8 mouse cellular contexts compared by ENCODE assay signal in the genomic region with DNA sequence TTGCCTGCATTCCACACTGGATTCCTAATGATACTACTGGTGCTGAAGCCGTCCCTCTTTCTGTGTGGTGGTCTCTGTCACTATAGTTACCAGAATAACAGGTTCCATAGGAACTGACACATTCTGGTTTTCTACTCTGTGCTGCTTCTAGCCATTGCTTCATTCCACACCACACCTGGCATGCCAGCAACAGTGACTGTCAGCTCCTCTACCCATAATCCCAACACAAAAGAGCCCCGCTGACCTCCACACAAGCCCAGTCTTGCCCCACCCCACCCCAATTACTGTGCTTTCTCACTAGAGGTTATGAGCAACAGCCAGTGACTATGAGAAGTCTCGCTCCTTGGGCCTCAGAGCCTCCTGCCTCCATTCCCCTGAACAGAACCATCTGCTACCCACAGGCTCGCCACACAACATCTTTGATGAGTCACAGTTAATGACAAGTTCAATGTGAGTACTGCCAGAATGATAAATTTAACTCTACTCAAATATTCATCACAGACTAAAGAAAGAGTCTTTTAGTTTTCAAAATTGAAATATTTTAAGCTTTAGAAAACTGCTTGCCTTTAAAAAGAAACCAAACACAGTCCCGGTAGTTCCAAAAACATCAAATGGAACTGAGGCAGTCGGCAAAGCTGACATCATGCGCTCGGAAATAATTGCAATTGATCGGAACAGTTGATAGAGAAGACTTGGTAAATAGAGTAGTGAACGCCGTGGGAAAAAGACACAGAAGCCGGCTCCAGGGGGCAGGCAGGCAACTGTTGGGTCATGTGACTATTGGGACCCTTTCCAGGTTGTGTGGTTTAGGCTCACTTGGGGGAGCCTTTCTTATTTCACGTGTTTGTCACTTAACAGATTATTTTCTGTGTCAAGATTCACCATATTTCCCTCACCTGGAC.
DNase-seq lines count a peak whose midpoint lies in the region; ATAC-seq and TF ChIP-seq lines count a peak whose summit lies in the region.

No protein-coding gene starts in this region.

- intact Hi-C loops in heart, postnatal 36 days (cut with DNase I): no loop called here

- H3K79me2 ChIP-seq in myocyte (ENCODE audit: control insufficient read depth, insufficient read depth): no peaks in the 10 kb centered on the region

- no peak overlapping the region for H3K27ac ChIP-seq in intestine, embryonic 14.5 days (ENCODE audit: low read depth)
- no peak overlapping the region for H3K27ac ChIP-seq in intestine, embryonic 15.5 days
- 0 out of 2 replicates have a peak overlapping the region, but pooled peaks have one; percentile 28 for H3K27ac ChIP-seq in hindbrain, embryonic 14.5 days
- no peak overlapping the region for H3K27ac ChIP-seq in heart, embryonic 11.5 days (ENCODE audit: low read depth, low read length)

- no peak overlapping the region for H3K9ac ChIP-seq in intestine, embryonic 14.5 days (ENCODE audit: low read length)
- H3K9ac ChIP-seq in intestine, embryonic 15.5 days: no peak overlapping the region
- no peak overlapping the region for H3K9ac ChIP-seq in hindbrain, embryonic 14.5 days
- no peak overlapping the region for H3K9ac ChIP-seq in heart, embryonic 11.5 days (ENCODE audit: low read depth, low read length)

- 63% methylated on average over 13 of the region's 13 CpGs for WGBS in intestine, embryonic 14.5 days
- 53% methylated on average over 13 of the region's 13 CpGs for WGBS in intestine, embryonic 15.5 days
- WGBS in hindbrain, embryonic 14.5 days: 49% methylated on average over 13 of the region's 13 CpGs
- WGBS in heart, embryonic 11.5 days (ENCODE audit: insufficient replicate concordance): 65% methylated on average over 13 of the region's 13 CpGs

- no peak overlapping the region for H3ac ChIP-seq in myocyte (ENCODE audit: control insufficient read depth, insufficient read length)

- 0 out of 2 replicates have a peak, but pooled peaks have one; percentile 23 for ATAC-seq in intestine, embryonic 14.5 days (replicated peaks; ENCODE audit: low FRiP score, low TSS enrichment, low read depth)
- no peak for ATAC-seq in intestine, embryonic 15.5 days
- ATAC-seq in hindbrain, embryonic 14.5 days (ENCODE audit: low FRiP score): 0 out of 2 replicates have a peak, but pooled peaks have one; percentile 37
- no peak for ATAC-seq in granulocyte monocyte progenitor cell, adult 5-6 weeks (replicated peaks; ENCODE audit: poor library complexity, severe bottlenecking)
- no peak for ATAC-seq in heart, embryonic 11.5 days (replicated peaks; ENCODE audit: insufficient number of reproducible peaks, low FRiP score, low TSS enrichment)

- H3K4me2 ChIP-seq in intestine, embryonic 14.5 days (ENCODE audit: low read length): no peak overlapping the region
- H3K4me2 ChIP-seq in intestine, embryonic 15.5 days (replicated peaks): no peak overlapping the region
- no peak overlapping the region for H3K4me2 ChIP-seq in hindbrain, embryonic 14.5 days (replicated peaks)
- H3K4me2 ChIP-seq in myocyte (ENCODE audit: low read depth): peak overlapping the region; percentile 63
- H3K4me2 ChIP-seq in heart, embryonic 11.5 days: no peak overlapping the region

- no peaks in the 10 kb centered on the region for H3K27me3 ChIP-seq in intestine, embryonic 14.5 days (replicated peaks; ENCODE audit: control insufficient read depth, insufficient read depth, low read length)
- no peaks in the 10 kb centered on the region for H3K27me3 ChIP-seq in intestine, embryonic 15.5 days (replicated peaks)
- no peaks in the 10 kb centered on the region for H3K27me3 ChIP-seq in hindbrain, embryonic 14.5 days (ENCODE audit: control insufficient read depth, insufficient read depth, low read length)
- H3K27me3 ChIP-seq in myocyte (ENCODE audit: control insufficient read depth, insufficient read depth, insufficient read length): no peaks in the 10 kb centered on the region
- no peaks in the 10 kb centered on the region for H3K27me3 ChIP-seq in heart, embryonic 11.5 days (ENCODE audit: control insufficient read depth, insufficient read depth, low read length)

- no peak overlapping the region for H3K4me3 ChIP-seq in intestine, embryonic 14.5 days (ENCODE audit: low read depth, low read length)
- no peak overlapping the region for H3K4me3 ChIP-seq in intestine, embryonic 15.5 days (replicated peaks)
- H3K4me3 ChIP-seq in hindbrain, embryonic 14.5 days (replicated peaks; ENCODE audit: low read length): no peak overlapping the region
- H3K4me3 ChIP-seq in myocyte: no peak overlapping the region
- H3K4me3 ChIP-seq in heart, embryonic 11.5 days (ENCODE audit: low read depth, low read length): no peak overlapping the region

- H3K9me3 ChIP-seq in intestine, embryonic 14.5 days (ENCODE audit: control insufficient read depth, low read length): no peaks in the 10 kb centered on the region
- H3K9me3 ChIP-seq in intestine, embryonic 15.5 days: no peaks in the 10 kb centered on the region
- H3K9me3 ChIP-seq in hindbrain, embryonic 14.5 days (ENCODE audit: control insufficient read depth, low read length): no peaks in the 10 kb centered on the region
- no peaks in the 10 kb centered on the region for H3K9me3 ChIP-seq in heart, embryonic 11.5 days (replicated peaks; ENCODE audit: control insufficient read depth, low read length)

- no peak for DNase-seq in intestine, embryonic 14.5 days (ENCODE audit: low spot score)
- DNase-seq in cerebellum, postnatal 36 days: peak; percentile 25 to 35
- no peak for DNase-seq in hindbrain, embryonic 14.5 days (ENCODE audit: low spot score)
- no peak for DNase-seq in heart, postnatal 36 days

- no peaks in the 10 kb centered on the region; the same call in 1 of the 2 replicates for H3K4me1 ChIP-seq in intestine, embryonic 14.5 days (replicated peaks; ENCODE audit: control insufficient read depth, insufficient read depth, low read length)
- 0 out of 2 replicates have a peak, but pooled peaks cover 3% of the 10 kb centered on the region for H3K4me1 ChIP-seq in intestine, embryonic 15.5 days (replicated peaks)
- 0 out of 2 replicates have a peak, but pooled peaks cover 5% of the 10 kb centered on the region for H3K4me1 ChIP-seq in hindbrain, embryonic 14.5 days (replicated peaks; ENCODE audit: control insufficient read depth, insufficient read depth, low read length)
- H3K4me1 ChIP-seq in heart, embryonic 11.5 days (ENCODE audit: control insufficient read depth, insufficient read depth, low read length): no peaks in the 10 kb centered on the region

- TF ChIP-seq POLR2A in myocyte (IDR thresholded peaks at IDR 0.05; ENCODE audit: insufficient read length, low read depth): no peak

- H3K36me3 ChIP-seq in intestine, embryonic 14.5 days (ENCODE audit: control insufficient read depth, insufficient read depth, low read length): no peaks in the 10 kb centered on the region
- H3K36me3 ChIP-seq in intestine, embryonic 15.5 days: no peaks in the 10 kb centered on the region
- no peaks in the 10 kb centered on the region for H3K36me3 ChIP-seq in hindbrain, embryonic 14.5 days (replicated peaks; ENCODE audit: control insufficient read depth, insufficient read depth)
- no peaks in the 10 kb centered on the region for H3K36me3 ChIP-seq in myocyte (ENCODE audit: control insufficient read depth, insufficient read depth)
- no peaks in the 10 kb centered on the region for H3K36me3 ChIP-seq in heart, embryonic 11.5 days (ENCODE audit: control insufficient read depth, insufficient read depth, low read length)

TF ChIP-seq in myocyte, 11 proteins besides CTCF, POLR2A, EP300 and RAD21:
- no peak for TF ChIP-seq TCF12 (IDR thresholded peaks at IDR 0.05; ENCODE audit: insufficient read depth, poor library complexity, severe bottlenecking)
- TF ChIP-seq MYOD1 (IDR thresholded peaks at IDR 0.05; ENCODE audit: control insufficient read depth in 1 of 3, insufficient read length in 2 of 3, low read depth in 2 of 3): peak in 1 of 3 experiments; percentile 28
- TF ChIP-seq MAX (IDR thresholded peaks at IDR 0.05; ENCODE audit: low read depth): no peak
- TF ChIP-seq E2F4 (IDR thresholded peaks at IDR 0.05; ENCODE audit: insufficient read depth): no peak
- TF ChIP-seq MYOG (IDR thresholded peaks at IDR 0.05; ENCODE audit: control insufficient read depth in 1 of 3, insufficient read depth in 1 of 3, insufficient read length in 2 of 3, low read depth in 2 of 3): no peak
- TF ChIP-seq CEBPB (IDR thresholded peaks at IDR 0.05; ENCODE audit: insufficient read depth, poor library complexity, severe bottlenecking): peak; percentile 47; the same call in 1 of the 2 replicates
- TF ChIP-seq REST (IDR thresholded peaks at IDR 0.05; ENCODE audit: insufficient read depth, insufficient read length): no peak
- no peak for TF ChIP-seq USF1 (IDR thresholded peaks at IDR 0.05; ENCODE audit: low read depth)
- no peak for TF ChIP-seq POLR2AphosphoS2 (IDR thresholded peaks at IDR 0.05; ENCODE audit: insufficient read length, low read depth)
- no peak for TF ChIP-seq TCF3 (IDR thresholded peaks at IDR 0.05; ENCODE audit: insufficient read length, low read depth)
- no peak for TF ChIP-seq SRF (IDR thresholded peaks at IDR 0.05; ENCODE audit: control insufficient read depth, insufficient read length, low read depth)

Comparison
In these comparisons a context has a peak if more than half of its experiments do, and no peak if none do; other contexts are left out.
1. ATAC-seq: peak in intestine, embryonic 14.5 days (single experiment) and hindbrain, embryonic 14.5 days (single experiment); none in intestine, embryonic 15.5 days (single experiment), granulocyte monocyte progenitor cell, adult 5-6 weeks (single experiment) and heart, embryonic 11.5 days (single experiment).
2. DNase-seq: peak in cerebellum, postnatal 36 days (2 of 2); none in intestine, embryonic 14.5 days (single experiment), hindbrain, embryonic 14.5 days (single experiment) and heart, postnatal 36 days (0 of 2).